Mouse (Mus musculus) megakaryocyte, embryonic 14.5 days (primary cell): ENCODE results near the gene Pwwp2b.

Experiments used
- FLI1 ChIP-seq: IDR thresholded peaks from 2 replicates; pipeline ENCODE4 v1.6.1; 2012; ENCODE audit warnings: low read length, inconsistent platforms, mixed read lengths
- GATA1 ChIP-seq: IDR thresholded peaks from 3 replicates; pipeline ENCODE4 v1.6.1; 2012; ENCODE audit warnings: mixed read lengths, low read length, inconsistent platforms, borderline replicate concordance

DNA sequence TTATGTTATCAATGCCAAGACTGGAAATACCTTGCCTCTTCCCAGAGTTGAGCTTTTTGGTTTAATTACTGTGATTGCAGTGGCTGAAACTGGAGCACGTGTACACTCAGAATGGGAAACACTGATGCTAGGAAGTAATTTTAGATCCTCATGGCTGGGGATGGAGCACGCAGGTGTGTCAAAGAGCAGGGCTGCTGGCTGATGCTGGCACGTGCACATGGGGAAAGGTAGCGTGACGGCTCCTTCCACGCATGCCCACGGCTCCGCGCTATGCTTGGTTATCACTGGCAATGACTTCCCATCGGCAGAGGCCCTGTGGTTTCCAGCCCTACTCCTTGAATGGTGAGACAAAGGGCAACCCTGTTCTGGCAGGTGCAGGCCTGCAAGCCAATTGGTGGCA lies 27.9 kb downstream of the Pwwp2b start:
- TF ChIP-seq GATA1 (no peak), FLI1 (no peak)
